Mouse (Mus musculus) stomach, postnatal 0 days (tissue): Measurements from ENCODE around the gene Plxna2.

Experiments
- CTCF ChIP-seq: IDR thresholded peaks from 2 replicates; pipeline ENCODE4 v1.5.1; 2016; ENCODE audit warnings: antibody characterized with exemption, low read depth, mild to moderate bottlenecking, moderate library complexity
- EP300 ChIP-seq: optimal IDR thresholded peaks from 2 replicates; pipeline ENCODE3; 2016; ENCODE audit warnings: antibody characterized with exemption

DNA sequence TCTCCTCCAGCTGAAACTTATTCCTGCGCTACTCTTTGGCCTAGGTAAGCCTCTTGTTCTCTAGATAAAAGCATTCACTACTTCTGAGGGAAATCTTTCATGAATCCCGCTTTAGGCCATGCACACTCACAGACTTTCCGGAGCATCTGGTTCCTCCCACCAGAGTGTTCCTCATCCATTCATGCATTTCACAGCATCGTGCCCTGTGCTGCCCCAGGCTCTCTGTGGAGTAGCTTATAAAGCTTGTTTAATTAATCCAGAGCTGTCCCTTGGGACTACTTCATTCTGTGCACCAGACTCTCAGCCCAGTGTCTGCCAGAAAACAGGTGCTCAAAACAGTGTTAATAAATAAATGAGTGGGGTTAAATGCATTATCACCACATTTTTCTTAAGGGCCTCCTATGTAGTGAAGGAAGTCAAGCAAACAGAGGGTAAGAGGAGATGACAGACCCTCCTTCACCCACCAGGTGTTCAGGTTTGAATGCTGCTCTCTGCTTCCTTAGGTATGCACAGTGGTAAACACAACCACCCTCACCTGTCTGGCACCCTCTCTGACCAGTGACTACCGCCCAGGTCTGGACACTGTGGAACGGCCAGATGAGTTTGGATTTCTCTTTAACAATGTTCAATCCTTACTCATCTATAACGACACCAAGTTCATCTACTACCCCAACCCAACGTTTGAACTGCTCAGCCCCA lies 175.4 kb downstream of the Plxna2 start:
- TF ChIP-seq CTCF, result no peak
- no peak for TF ChIP-seq EP300
